Mouse (Mus musculus) thymus, postnatal 14 days (tissue): ENCODE measurements around the gene Hsf2bp.
"Not testable (repeated sequence)": the region's sequence is repeated elsewhere in the genome, so short reads cannot be mapped to it uniquely, and the experiment has no call there.

Source experiments
- DNase-seq: peaks from one replicate; pipeline ENCODE4 v3.0.0; 2021

The Hsf2bp gene

DNA sequence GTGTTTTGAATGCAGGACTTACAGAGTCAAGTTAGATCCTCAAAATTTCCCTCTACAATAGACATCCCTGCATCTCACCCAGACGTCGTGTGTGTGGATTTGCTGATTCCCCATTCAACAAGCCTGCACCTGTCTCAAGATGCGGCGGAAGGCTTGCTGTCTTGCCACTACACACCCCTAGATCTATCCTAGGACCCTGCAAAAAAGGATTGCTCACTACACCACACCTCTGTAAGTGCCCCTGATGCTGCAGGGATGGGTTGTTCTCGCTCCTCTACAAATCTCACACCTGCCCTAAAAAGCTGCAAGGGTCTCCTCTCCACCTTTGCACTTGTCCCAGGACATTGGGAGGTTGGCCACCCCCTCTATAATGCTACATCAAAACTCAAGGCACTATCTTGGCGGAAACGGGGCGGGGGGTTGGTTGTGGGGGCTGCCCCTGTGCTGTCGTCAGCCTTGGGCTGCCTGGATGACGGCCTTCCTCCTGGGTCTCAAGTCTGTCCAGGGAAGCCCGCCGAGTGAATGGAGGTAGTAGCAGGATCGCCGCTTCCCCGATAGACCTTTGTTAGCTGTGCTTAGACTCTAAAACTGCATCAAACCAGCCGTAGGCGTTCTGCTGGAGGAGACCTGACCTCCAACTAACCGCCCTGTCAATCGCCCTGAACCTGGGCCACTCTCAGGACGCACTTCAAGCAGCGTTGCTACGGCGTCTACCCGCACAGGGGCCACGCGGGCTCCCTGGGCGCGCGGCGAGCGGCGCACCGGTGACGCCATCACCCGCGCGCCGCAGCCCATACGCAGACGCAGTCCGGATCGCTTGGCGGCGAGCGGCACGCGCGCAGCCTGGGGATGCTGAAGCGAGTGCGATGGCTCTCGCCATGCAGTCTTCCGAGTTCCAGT lies at the start of gene Hsf2bp, which contains the start of gene Rrp1b:
Gene Hsf2bp (minus strand): TSS at position 741 of the 900 bp plus-strand sequence.
Gene Rrp1b (plus strand): TSS at position 492 of the 900 bp plus-strand sequence.
- peak; percentile 76 for DNase-seq

DNA sequence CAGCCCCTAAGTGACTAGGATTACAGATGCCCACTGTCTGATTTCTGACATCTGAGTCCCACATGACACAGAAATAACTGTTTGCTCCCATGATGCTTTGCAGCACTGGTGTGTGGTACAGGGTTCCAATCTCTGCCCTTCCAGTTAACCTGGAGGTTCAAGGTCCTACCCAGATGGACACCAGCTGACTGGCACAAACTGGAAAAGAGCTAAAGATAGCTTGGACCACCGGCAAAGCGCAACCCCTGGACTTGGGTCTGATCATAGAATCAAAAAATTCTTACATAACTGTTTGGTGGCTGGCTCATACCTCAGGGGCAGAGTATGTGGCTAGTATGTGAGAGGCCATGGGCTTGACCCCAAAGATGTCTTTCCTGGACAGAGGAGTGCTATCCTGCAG lies 47.2 kb upstream of the Hsf2bp start:
- no peak for DNase-seq

DNA sequence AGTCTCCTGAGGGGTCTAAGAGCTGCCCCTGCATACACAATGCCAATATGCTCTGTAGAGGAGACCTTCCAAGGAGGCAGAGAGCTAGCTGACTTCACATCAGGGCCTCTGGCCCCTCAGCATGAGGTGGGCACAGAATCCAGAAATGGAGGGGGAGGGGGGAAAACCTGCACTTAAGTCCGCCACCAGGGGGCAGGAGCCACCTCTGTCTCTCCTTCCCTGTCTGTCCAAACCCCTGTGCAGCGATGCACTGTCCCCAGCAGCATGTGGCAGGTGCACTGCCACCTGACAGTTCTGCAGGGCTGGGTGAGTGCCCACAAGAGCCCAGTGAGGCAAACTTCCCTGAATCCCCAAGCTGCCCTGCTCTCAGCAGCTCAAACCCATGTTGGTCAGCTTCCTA lies 39.0 kb upstream of the Hsf2bp start:
- peak; percentile 63 for DNase-seq

DNA sequence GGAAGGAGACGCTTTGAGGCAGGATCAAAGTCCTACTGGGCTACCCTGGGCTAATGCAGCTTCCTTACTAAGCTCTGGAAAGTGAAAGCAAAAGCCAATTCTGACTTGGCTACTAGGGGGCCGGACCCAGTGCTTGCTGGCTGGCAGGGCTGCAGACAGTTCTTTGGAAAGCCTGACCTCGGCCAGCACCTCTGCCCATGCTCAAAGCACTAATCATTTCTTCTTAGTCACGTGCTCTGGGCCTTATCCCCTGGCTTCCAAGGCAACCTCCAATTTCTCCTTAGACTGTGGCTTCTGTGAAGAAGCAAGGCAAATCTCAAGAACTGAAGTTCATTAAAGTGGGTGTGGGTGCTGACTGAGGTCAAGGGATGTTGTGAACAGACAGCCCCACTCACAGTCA lies 38.5 kb upstream of the Hsf2bp start:
- DNase-seq = no peak

DNA sequence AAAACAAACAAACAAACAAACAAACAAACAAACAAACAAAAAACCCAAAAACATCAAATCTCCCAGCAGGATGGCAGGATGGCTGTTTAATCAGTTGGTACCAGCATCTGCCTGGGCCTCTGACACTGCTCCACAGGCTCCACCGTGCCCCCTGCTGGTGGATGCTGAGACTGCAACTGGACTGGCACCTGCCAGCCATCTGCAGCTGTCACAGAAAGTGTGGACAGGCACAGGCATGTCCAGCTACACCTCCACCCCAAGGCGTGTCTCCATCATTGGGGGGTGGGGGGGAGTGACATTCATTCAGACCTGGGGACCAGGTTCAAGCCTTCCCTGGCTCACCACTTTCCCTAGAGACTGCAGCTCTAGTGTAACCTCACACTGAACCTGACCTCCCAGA lies 37.2 kb upstream of the Hsf2bp start:
- peak; percentile 85 for DNase-seq

DNA sequence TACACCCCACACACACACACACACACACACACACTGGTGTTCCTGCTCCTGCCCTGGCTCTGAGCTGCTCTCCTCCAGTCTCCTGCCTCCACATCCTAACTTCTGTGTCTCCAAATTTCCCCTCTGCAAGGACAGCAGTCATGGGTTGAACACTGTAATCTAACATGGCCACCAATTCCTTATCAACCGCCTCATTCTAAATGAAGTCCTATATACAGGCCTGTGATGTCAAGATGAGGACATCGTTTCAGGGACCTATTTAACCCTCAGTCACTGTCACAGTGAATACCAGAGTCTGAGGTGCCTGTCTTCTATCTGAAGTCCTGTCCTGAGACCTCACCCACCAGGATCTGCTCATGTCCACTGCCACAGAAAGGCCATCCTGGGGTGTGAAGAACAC lies 32.7 kb upstream of the Hsf2bp start:
- no peak for DNase-seq

DNA sequence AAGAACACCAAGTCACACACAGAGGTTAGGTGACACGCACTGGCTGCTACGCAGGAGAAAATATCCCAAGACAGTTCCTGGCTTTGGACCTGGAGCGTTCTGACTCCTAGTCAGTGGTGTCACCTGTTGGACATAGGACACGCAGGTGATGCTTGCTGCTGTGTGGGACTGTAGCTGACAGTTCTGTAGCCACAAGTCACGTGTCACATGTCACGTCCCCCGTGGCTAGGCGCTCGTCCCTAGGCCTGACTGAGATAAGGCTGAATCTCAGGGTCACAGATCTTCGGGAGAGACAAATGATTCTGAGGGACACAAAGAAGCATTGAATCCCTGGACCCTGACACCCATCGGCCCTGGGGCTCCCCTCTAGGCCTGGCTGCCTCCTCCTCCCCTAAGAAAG lies 32.2 kb upstream of the Hsf2bp start:
- no peak for DNase-seq

DNA sequence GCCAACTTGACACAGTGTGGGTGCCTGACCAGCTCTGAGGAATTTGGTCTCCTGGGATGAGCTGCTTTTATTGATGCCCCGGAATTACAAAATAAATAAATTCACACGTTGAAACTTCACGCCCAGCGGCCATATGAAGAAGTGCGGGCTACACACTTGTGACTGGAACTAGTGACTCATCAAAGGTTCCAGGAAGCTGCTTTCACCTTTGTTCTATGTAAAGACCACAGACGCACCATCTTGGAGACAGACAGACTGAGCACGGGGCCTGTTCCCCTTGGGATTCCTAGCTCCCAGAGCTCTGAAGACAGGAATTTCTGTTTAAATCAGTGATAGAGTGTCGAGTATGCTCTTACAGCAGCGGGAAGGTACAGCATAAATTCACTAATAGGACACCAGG lies 31.4 kb upstream of the Hsf2bp start:
- no peak for DNase-seq

DNA sequence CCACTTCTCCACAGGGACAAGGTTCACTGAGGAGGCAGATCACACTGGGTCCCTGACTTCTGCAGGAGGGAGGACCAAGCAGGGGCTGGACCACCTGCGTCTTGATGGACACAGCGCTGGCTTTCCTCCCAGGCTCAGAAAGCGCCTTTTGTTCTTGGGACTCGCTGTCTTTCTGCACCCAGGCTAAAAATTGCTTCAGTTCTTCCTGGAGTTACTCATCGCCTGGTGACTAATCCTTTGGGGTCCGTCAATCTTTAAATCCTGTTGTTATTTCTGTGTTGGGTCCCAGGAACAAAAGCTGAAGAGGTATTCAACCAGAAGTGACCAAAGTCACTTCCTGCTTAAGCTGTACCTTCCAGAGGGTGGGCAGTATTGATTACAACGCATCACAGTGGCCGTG lies 28.6 kb upstream of the Hsf2bp start:
- DNase-seq = not testable (repeated sequence)

DNA sequence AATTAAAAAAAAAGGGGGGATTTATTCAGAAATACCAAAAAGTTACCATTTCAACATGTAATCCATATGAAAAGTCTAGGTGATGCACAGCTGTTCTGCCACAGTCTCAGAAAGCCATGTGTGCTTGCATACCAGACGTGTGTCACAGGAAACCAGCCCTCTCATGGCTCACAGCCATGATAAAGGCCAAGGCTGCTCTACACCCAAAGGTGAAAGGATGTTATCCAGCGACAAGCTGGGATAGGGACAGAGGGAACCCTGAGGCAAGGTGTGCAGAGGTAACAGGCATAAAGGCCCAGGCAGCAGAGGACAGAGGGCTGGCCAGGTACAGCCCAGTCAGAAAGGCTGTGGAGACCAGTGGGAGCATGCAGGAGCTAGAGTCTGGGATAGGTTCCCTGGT lies 27.5 kb upstream of the Hsf2bp start:
- DNase-seq = no peak

DNA sequence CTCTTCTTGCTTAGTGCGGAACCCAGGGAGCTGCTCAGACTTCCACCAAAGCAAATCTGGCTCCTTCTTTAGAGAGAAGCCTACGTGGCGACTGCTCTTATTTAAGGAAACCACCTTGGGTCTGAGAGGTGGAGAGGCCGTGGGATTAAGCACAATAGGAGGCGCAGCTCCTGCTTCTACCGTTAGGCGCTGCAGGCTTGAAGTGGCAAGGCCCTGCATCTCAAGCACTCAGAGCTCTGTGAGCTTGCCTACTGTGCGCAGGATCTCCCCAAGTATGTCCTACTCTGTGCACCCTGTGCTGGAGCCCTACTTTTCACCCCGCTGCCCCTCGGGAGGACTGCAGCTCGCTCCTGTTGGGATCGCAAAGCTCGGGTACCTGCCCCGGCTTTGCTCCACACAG lies 25.1 kb upstream of the Hsf2bp start:
- no peak for DNase-seq

DNA sequence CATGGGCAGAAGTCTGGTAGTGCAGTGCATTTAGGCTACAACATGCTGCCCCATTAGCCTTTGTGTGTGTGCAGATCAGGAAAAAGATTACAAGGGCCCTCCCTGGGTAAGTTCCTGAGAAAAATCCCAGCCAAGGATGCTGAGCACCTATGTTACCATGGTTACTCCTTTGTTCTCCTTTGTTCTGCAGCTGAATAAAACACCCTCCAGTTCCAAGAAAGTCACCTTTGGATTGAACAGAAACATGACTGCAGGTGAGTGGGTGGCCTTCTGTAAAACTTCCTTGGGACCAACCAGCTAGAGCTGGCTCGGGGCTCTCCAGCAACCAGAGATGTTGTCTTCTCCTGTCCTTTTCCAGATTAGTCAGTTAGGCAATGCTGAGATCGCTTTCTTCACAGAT lies 22.9 kb upstream of the Hsf2bp start:
- DNase-seq = no peak

DNA sequence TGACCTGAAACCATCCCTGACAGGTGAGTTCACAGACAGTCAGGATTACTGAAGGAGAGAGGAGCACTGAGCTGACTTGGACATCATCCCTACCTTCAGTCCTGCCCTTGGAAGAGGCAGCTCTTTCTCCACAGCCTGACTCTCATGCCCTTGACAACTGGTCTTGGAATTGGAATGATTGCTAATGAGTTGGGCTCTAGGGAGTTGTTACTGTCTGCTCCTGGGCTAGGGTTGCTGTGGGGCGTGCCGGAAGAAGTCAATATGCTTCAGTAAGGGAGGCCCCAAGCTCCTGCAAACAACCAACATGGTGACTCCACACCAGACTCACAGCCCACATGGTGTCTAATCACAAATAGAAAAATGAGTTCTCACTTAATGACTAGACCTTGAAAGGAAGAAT lies 21.7 kb upstream of the Hsf2bp start:
- DNase-seq = no peak

DNA sequence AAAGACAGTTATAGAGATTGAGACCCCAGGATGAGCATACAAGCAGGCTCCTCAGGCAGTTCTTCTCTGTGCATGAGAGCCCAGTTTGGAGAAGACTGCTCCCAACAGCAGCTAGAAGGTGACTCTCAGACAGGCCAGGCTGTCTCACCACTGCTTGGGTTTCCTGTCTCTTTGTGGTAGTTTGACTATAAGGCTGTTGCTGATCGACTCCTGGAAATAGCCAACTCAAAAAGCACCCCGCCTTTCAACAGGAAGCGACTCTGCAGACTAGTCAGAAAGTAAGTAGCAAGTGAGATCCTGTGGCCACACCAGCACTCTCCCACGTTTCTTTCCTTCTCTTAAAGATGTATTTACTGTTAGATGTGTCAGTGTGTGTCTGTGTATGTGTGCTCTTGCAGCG lies 17.5 kb upstream of the Hsf2bp start:
- DNase-seq = peak; percentile 22

DNA sequence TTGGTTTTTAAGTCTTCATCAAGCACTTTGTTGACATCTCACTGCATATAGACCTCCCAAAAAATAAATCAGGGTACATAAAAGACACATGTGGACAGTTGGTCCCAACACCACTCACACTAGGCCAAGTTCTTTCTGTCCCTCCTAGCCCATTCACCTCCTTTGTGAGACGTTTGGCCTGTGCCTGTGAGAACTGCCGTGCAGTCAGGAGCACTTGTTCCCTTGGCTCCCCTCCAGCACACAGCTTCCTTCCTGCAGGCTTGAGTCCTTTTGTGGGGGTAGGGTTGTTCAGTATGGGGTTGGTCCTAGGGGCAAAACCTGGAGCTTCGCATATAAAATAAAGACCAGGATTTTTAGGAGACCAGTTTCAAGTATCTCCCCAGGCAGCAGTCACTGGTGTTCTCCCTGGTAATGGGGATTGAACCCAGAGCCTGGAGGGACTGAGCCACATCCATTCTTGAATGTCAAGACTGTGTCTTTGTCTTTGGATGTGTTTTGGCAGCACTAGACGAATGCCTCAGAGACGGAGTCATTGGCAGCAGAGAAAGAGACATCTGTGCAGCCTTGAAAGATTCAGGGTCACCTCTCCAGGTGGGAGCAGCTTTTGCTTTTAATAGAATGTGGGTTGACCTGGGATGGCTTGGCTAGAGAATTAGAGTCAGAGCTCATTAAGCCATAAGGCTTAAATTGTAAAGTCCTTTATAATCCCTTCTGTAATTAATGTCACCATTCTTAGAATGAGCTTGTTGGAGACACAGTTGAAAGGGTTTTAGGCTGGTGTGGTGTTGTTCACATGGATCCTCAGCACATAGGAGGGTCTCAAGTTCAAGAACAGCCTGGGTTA lies 16.3 kb upstream of the Hsf2bp start:
- DNase-seq = no peak

DNA sequence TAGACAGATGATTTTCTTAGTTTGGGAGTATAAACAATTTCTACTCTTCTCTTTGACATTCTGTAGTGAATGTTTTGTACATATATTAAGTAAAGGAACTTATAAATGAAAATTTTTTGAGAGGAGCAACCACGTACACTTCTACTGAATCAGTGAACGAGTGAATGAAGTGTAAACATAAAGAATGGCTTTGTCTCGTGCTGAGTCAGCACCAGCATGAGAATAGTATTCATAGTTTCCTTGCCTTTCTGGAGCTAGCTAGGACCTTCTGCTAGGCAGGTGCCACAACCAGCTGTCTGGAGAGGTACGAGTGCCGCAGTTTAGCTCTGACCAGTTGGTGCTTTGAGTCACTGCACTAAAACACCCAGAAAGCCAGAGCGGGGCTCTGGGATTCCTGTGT lies 14.5 kb upstream of the Hsf2bp start:
- no peak for DNase-seq

DNA sequence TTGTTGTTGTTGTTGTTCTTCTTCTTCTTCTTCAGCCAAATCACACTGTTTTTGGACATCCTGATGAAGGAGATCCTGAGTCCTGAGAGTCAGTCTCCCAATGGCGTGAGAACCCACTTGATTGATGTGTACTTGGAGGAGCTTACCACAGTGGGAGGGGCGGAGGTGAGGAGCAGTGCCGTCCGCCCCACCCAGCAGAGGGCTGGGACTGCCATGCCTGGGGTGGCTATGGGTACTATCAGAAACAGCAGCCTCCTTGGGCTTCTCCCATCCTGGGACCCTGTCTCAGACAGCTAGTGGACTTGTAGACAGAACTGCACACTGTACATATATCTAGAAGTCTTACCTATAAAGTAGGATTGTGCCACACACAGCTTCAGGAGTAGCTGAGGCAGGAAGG lies 13.8 kb upstream of the Hsf2bp start:
- no peak for DNase-seq

DNA sequence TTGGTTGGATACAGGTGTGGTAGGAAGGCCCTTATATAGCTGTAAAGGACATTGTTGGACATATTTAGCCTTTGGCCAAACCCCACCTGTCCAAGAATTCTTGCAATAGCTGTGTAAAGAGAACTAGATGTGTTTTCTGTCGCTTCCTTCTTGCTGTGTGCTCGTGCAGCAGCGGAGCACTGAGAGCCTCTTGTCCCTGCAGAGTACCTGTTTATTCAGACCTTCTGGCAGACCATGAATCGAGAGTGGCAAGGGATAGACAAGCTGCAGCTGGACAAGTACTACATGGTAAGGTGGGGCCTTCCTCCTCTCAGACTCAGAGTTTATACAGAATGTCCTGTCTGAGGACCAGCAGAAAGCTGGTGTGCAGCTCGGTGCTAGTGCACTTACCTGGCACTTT lies 12.2 kb upstream of the Hsf2bp start:
- no peak for DNase-seq

DNA sequence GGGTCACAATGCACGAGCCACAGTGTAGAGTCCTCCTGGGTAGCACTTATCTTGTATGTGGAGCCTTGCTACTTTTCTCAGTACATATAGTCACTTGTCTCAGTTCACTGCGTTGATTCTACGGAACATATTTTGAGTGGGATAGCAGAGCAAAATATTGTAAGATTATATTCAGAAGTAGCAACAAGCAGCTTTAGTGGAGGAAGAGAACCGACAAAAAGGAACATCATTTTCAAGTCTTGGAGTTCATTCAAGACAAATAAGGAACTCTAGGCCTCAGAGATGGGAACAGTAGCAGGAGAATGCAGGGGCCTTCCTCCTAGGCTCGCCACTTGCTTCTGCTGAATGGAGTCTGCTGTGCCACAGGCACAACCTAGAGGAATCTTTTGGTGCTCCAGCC lies 10.4 kb upstream of the Hsf2bp start:
- DNase-seq = no peak

DNA sequence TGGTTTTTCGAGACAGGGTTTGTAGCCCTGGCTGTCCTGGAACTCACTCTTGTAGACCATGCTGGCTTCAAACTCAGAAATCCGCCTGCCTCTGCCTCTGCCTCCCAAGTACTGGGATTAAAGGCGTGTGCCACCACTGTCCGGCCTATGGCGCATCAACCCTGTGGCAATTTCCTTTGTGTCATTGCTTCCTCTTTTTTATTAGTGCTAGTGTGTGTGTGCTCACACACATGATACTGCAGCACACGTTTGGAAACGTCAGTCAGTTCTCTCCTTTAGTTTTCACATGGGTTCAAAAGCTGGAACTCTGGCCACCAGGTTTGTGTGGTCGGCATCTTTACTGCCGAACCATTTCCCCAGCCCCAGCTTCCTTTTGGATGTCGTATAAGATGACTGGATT lies 4.1 kb upstream of the Hsf2bp start:
- no peak for DNase-seq

DNA sequence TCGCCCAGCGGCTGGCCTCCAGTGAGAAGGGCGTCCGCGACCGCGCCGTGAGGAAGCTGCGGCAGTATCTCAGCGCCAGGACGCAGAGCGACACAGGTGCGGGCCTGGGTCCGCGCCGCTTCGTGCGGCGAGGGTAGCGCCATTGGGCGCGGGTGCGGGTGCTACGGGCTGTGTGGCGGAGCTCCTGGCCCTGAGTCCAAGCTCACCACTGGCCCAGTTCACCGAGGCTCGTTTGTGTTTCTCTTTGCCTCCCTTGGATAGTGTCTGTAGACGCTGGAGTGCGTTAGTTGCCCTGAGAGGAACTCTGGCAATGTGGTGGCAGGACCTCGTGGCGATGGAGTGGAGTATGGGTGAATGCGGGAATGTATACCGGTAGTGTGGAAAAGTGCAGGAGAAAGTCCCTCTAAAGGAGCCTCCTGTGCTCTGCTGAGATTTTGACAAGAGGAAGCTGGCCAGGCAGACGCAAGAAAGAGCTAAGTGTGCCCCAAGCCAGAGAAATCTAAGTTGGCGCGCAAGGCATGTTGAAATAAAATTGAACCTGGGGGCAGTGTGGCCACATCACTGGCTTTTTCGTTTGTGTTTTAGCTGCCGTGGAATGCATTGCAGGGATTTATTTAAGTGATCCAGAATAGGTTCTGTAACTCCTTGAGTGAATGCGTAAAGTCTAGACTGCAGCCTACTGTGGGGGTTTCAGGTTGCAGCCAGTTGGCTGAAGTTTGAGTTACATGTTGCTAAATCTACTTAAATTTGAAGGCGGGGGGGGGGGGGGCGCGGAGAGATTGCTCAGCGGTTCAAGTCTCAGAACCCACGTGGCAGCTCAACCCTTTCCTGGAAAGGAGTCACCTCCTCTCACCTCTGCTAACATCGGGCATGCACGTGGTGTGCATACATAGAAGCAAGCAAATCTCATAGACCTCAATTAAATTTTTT lies 625 bp upstream of the Hsf2bp start:
- DNase-seq = no peak

DNA sequence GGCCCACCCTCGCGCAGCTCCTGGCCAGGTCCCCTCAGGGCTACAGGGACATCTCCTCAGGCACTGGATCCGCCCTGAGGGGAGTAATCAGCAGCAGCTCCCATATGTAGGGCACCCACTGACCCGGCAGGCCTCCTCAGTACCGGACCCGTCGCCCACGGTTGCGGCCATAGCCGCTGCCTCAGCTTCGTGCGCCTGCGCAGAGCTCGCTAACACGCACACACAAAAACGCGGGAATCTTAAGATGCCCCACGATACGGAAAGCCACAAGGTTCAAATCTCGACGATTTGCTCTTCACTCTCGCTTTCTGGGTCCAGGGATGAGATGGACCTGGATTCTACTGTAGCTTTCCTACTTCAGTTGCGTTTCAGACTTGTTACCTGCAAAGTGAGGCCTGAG lies 1.8 kb downstream of the Hsf2bp start:
- DNase-seq = no peak

DNA sequence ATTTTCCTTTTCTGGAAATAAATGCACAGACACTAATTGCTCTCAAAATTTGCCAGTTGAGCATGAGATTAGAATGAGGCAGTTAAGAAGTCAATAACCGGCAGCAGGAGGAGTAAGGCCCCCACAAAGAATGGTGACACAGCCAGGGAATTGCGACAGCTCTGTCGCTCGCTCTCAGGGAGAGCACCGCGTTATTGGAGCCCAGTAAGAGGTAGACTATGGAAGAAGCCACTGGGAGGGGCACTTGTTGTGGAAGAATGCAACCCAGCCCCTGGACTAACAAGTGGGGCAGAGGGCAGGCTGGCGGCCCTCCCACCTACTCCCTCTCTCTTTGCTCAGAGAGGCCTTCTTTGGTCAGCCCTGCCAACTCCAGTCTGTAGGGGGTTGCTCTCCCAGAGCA lies 4.5 kb downstream of the Hsf2bp start:
- no peak for DNase-seq
